8 mouse cellular contexts compared by ENCODE assay signal in genomic region chr11:59505351-59505838, GRCm38 (mm10). TPM values are rescaled to one million over a fixed set of nuclear protein-coding genes. Genes with fewer than 3 reads are reported as not detected.
DNase-seq lines count a peak whose midpoint lies in the region; ATAC-seq lines count a peak whose summit lies in the region.

No protein-coding gene starts in this region.

- peak overlapping the region; percentile 93 for H3K4me2 ChIP-seq in intestine, embryonic 14.5 days (ENCODE audit: low read length)

- H3K27me3 ChIP-seq in intestine, embryonic 14.5 days (replicated peaks; ENCODE audit: control insufficient read depth, insufficient read depth, low read length), result no peaks in the 10 kb centered on the region

- H3K4me3 ChIP-seq in intestine, embryonic 14.5 days (ENCODE audit: low read depth, low read length), result peak overlapping the region; percentile 90

- peaks cover 40% of the 10 kb centered on the region for H3K36me3 ChIP-seq in intestine, embryonic 14.5 days (ENCODE audit: control insufficient read depth, insufficient read depth, low read length)

- intact Hi-C loops in left cerebral cortex, postnatal 36 days (cut with DNase I), result no loop called here

- WGBS in intestine, embryonic 14.5 days, result under 1% methylated on average over 21 of the region's 21 CpGs

- H3K27ac ChIP-seq in intestine, embryonic 14.5 days (ENCODE audit: low read depth), result peak overlapping the region; percentile 97

- H3K4me1 ChIP-seq in intestine, embryonic 14.5 days (replicated peaks; ENCODE audit: control insufficient read depth, insufficient read depth, low read length), result peaks cover 12% of the 10 kb centered on the region

- peak overlapping the region; percentile 90 for H3K9ac ChIP-seq in intestine, embryonic 14.5 days (ENCODE audit: low read length)

- H3K9me3 ChIP-seq in intestine, embryonic 14.5 days (ENCODE audit: control insufficient read depth, low read length), result no peaks in the 10 kb centered on the region

- DNase-seq in T-cell, adult 2 months (ENCODE audit: low spot score), result peak; percentile 62
- DNase-seq in cerebellum, adult 9-11 months, result peak; percentile 80
- DNase-seq in frontal cortex, postnatal 25 days (ENCODE audit: low spot score in 2 of 2), result peak; percentile 29 to 39
- peak; percentile 83 for DNase-seq in intestine, embryonic 14.5 days (ENCODE audit: low spot score)
- DNase-seq in left cerebral cortex, postnatal 36 days (ENCODE audit: low spot score in 2 of 2), result peak; percentile 63
- peak; percentile 68 for DNase-seq in mesoderm, embryonic 11.5 days (ENCODE audit: low read depth, low spot score)
- DNase-seq in right cerebral cortex, postnatal 36 days (ENCODE audit: low spot score in 2 of 2), result peak; percentile 54 to 56
- peak; percentile 83 for DNase-seq in yolk sac, embryonic 10.5 days (ENCODE audit: low spot score)

- ATAC-seq in intestine, embryonic 14.5 days (replicated peaks; ENCODE audit: low FRiP score, low TSS enrichment, low read depth), result peak; percentile 44

RNA-seq across cellular contexts. Expression of gene Zkscan17, which starts 21.2 kb away (rescaled TPM):
- polyA plus RNA-seq in intestine, embryonic 14.5 days (2014; fragmentation: Nextera tagmentation; extraction: Ambion mirVana), result 21.0 and 21.9 TPM in 2 replicates
- 1 to 10 TPM; 8.8 to 9.9 TPM for total RNA-seq in left cerebral cortex, postnatal 36 days (2021)

RNA-seq across cellular contexts. Expression of gene Zfp867, which starts 33.1 kb away (rescaled TPM):
- polyA plus RNA-seq in intestine, embryonic 14.5 days (2014; fragmentation: Nextera tagmentation; extraction: Ambion mirVana), result 7.4 and 7.6 TPM in 2 replicates
- total RNA-seq in left cerebral cortex, postnatal 36 days (2021), result 1 to 10 TPM; 3.9 to 4.8 TPM

RNA-seq across cellular contexts. Expression of gene Nlrp3, which starts 36.0 kb away (rescaled TPM):
- 0.12 and 0.32 TPM in 2 replicates for polyA plus RNA-seq in intestine, embryonic 14.5 days (2014; fragmentation: Nextera tagmentation; extraction: Ambion mirVana)
- under 1 TPM; 0.77 to 0.89 TPM for total RNA-seq in left cerebral cortex, postnatal 36 days (2021)

RNA-seq across cellular contexts. Expression of gene Snap47, which starts 54.4 kb away (rescaled TPM):
- polyA plus RNA-seq in intestine, embryonic 14.5 days (2014; fragmentation: Nextera tagmentation; extraction: Ambion mirVana), result 96.7 and 100 TPM in 2 replicates
- 100 to 1,000 TPM; 375 to 429 TPM for total RNA-seq in left cerebral cortex, postnatal 36 days (2021)

RNA-seq across cellular contexts. Expression of gene Jmjd4, which starts 55.5 kb away (rescaled TPM):
- polyA plus RNA-seq in intestine, embryonic 14.5 days (2014; fragmentation: Nextera tagmentation; extraction: Ambion mirVana), result 11.1 and 12.4 TPM in 2 replicates
- total RNA-seq in left cerebral cortex, postnatal 36 days (2021), result 10 to 100 TPM; 28.5 TPM

Comparison
In these comparisons a context has a peak if more than half of its experiments do, and no peak if none do; other contexts are left out.
1. Peak in every context shown above with its lines: DNase-seq, ATAC-seq, H3K4me3 ChIP-seq and H3K27ac ChIP-seq.